13 mouse cellular contexts compared by ENCODE assay signal in the genomic region with DNA sequence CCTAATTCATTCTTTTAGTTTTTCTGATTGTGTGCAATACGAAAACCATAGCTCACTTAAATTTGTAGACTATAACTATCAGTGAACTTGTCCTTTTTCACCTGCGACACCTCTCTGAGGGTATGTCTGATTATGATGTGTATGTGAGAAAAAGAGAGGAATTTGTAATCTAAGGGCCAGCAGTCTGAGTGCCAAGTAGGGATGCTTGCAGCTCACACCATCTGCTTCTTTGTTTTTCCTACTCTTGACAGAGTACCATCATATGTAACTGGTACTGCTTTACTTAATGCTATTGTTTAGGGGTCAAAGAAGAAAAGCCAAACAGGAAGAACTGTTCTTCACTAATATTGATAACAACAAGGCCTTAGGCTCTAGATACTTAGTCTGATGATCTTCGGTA.
"Had no signal": no experiment of that assay in that cellular context is flagged by ENCODE, and none has a peak within 500 bp of the region (broad histone marks: within the 10 kb centered on the region; RNA-seq: fewer than 3 reads in every experiment).

No protein-coding gene starts in this region.

- ATAC-seq: midbrain, embryonic 16.5 days had no signal

- DNase-seq: lung, embryonic 14.5 days; lung, postnatal 10 days; lung, postnatal 4 days; midbrain, embryonic 14.5 days; retina, postnatal 1 day; right cerebral cortex, adult 18-20 months; right cerebral cortex, postnatal 25 days; right cerebral cortex, postnatal 4 days; spleen, adult 18-20 months; thymus, adult 18-20 months; thymus, postnatal 14 days; thymus, postnatal 36 days had no signal
